Mouse (Mus musculus) lung, adult 2 months (tissue): ENCODE data around the gene Hsf5. TPM values are rescaled to one million over a fixed set of nuclear protein-coding genes. Genes with fewer than 3 reads are reported as not detected.

Experiments used
- DNase-seq: peaks from one replicate; pipeline ENCODE4 v3.0.0; 2022
- H3K4me1 ChIP-seq: fragments of 200-500 bp; 2 replicates; pipeline ENCODE4 v1.6.1; 2011; ENCODE audit warnings: low read length; ENCODE audit not compliant: control insufficient read depth, insufficient read depth
- H3K4me3 ChIP-seq: fragments of 200-500 bp; replicated peaks from 2 replicates; pipeline ENCODE3; 2011; ENCODE audit warnings: low read depth, mild to moderate bottlenecking, control low read depth, low read length; ENCODE audit errors: extremely low read depth
- CTCF ChIP-seq: fragments of 200-500 bp; IDR thresholded peaks from 2 replicates; pipeline ENCODE4 v1.5.1; 2011; ENCODE audit warnings: mild to moderate bottlenecking, low read length, control low read depth; ENCODE audit not compliant: insufficient read depth
- POLR2A ChIP-seq: fragments of 200-500 bp; IDR thresholded peaks from 2 replicates; pipeline ENCODE4 v1.6.1; 2011; ENCODE audit warnings: low read depth, mild to moderate bottlenecking, control low read depth, low read length, borderline replicate concordance; ENCODE audit errors: extremely low read depth
- WGBS: fragments of 180-500 bp; shearing (Covaris S2); methylation state at CpG from one replicate; pipeline ENCODE4 v1.1.7; 2018; 5-methylcytosine and 5-hydroxymethylcytosine counted together
- polyA plus RNA-seq: library from polyadenylated mRNA; depleted of rRNA; stranded (reverse); fragments of >200 nt; gene quantifications from 2 replicates; pipeline ENCODE4 v1.2.3, GENCODE M21; 2012

The Hsf5 gene
- polyA plus RNA-seq, 1 experiment: 0.02 TPM

- 70% methylated on average over 7 of the region's 7 CpGs for WGBS
- no peak for TF ChIP-seq CTCF
- no peak for TF ChIP-seq POLR2A
- DNase-seq: no peak
- peaks cover 4% of the 10 kb centered on the region for H3K4me1 ChIP-seq
- no peak overlapping the region for H3K4me3 ChIP-seq
Measured at GRCm38 (mm10) chr11:87678976-87679375, 62.0 kb downstream of the Hsf5 start.

GRCm38 (mm10) chr11:87680786-87681185 lies 63.8 kb downstream of the Hsf5 start:
- H3K4me1 ChIP-seq: peaks cover 4% of the 10 kb centered on the region
- 56% methylated on average over 9 of the region's 9 CpGs for WGBS
- H3K4me3 ChIP-seq: no peak overlapping the region
- no peak for DNase-seq
- TF ChIP-seq POLR2A: no peak
- TF ChIP-seq CTCF: no peak

- no peak for DNase-seq
- 83% methylated on average over 12 of the region's 12 CpGs for WGBS
- peaks cover 4% of the 10 kb centered on the region for H3K4me1 ChIP-seq
- H3K4me3 ChIP-seq: no peak overlapping the region
- TF ChIP-seq POLR2A (no peak), CTCF (no peak)
Measured at GRCm38 (mm10) chr11:87682096-87682495, 65.1 kb downstream of the Hsf5 start.

GRCm38 (mm10) chr11:87682838-87683571 lies 66.0 kb downstream of the Hsf5 start:
- TF ChIP-seq CTCF (no peak), POLR2A (no peak)
- no peak for DNase-seq
- 26% methylated on average over 13 of the region's 13 CpGs for WGBS
- H3K4me3 ChIP-seq: no peak overlapping the region
- peaks cover 4% of the 10 kb centered on the region for H3K4me1 ChIP-seq

GRCm38 (mm10) chr11:87686407-87686806 lies 69.4 kb downstream of the Hsf5 start:
- no peak for DNase-seq
- WGBS: 63% methylated on average over 7 of the region's 7 CpGs
- TF ChIP-seq CTCF: no peak
- TF ChIP-seq POLR2A: no peak
- peaks cover 17% of the 10 kb centered on the region for H3K4me1 ChIP-seq
- no peak overlapping the region for H3K4me3 ChIP-seq

- Histone ChIP-seq H3K4me1 (peaks cover 17% of the 10 kb centered on the region), H3K4me3 (no peak overlapping the region)
- TF ChIP-seq POLR2A: no peak
- no peak for TF ChIP-seq CTCF
- DNase-seq: no peak
- 68% methylated on average over 15 of the region's 15 CpGs for WGBS
Measured at GRCm38 (mm10) chr11:87687246-87688225, 70.6 kb downstream of the Hsf5 start.

GRCm38 (mm10) chr11:87688478-87689203 lies 71.7 kb downstream of the Hsf5 start:
- TF ChIP-seq CTCF (no peak), POLR2A (no peak)
- Histone ChIP-seq H3K4me3 (no peak overlapping the region), H3K4me1 (peaks cover 17% of the 10 kb centered on the region)
- WGBS: 69% methylated on average over 11 of the region's 11 CpGs
- DNase-seq: no peak

- H3K4me1 ChIP-seq: peaks cover 17% of the 10 kb centered on the region
- DNase-seq: peak; percentile 65
- no peak overlapping the region for H3K4me3 ChIP-seq
- WGBS: 6% methylated on average over 7 of the region's 7 CpGs
- TF ChIP-seq CTCF (no peak), POLR2A (no peak)
Measured at GRCm38 (mm10) chr11:87689402-87689808, 72.4 kb downstream of the Hsf5 start.

- Histone ChIP-seq H3K4me1 (peaks cover 17% of the 10 kb centered on the region), H3K4me3 (peak overlapping the region; percentile 11)
- TF ChIP-seq POLR2A (no peak), CTCF (no peak)
- no peak for DNase-seq
- 42% methylated on average over 16 of the region's 16 CpGs for WGBS
Measured at GRCm38 (mm10) chr11:87690054-87690740, 73.2 kb downstream of the Hsf5 start.
